Mouse (Mus musculus) stomach, postnatal 0 days (tissue): ENCODE measurements around the gene Guk1.

Experiments used
- CTCF ChIP-seq: IDR thresholded peaks from 2 replicates; pipeline ENCODE4 v1.5.1; 2016; ENCODE audit warnings: antibody characterized with exemption, low read depth, mild to moderate bottlenecking, moderate library complexity
- EP300 ChIP-seq: optimal IDR thresholded peaks from 2 replicates; pipeline ENCODE3; 2016; ENCODE audit warnings: antibody characterized with exemption

DNA sequence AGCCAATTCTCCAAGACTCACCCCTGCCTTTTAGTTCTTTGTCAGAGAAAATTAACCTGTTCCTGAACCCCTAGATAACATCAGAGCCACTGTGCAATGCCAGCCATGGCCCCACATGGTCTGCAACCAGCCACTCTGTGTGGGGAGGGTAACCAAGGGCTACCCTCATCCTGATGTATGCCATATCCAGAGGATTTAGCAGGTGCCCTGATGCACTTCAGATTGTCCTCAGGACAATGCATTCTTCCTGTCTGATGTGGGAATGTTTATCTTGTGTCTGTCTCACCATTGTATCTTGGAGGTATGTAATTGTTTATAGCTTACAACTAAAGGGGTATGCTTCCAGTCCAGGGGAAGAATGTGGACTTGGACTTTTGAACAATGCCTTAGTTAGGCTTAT, 4.2 kb upstream of the Guk1 start:
- TF ChIP-seq CTCF: no peak
- TF ChIP-seq EP300: no peak
